Mouse (Mus musculus): ENCODE measurements around the gene Slc5a2. TPM values are rescaled to one million over a fixed set of nuclear protein-coding genes. Genes with fewer than 3 reads are reported as not detected.

The Slc5a2 gene
- polyA plus RNA-seq, 1 experiment from 2014 or later = 2.2 TPM

DNA sequence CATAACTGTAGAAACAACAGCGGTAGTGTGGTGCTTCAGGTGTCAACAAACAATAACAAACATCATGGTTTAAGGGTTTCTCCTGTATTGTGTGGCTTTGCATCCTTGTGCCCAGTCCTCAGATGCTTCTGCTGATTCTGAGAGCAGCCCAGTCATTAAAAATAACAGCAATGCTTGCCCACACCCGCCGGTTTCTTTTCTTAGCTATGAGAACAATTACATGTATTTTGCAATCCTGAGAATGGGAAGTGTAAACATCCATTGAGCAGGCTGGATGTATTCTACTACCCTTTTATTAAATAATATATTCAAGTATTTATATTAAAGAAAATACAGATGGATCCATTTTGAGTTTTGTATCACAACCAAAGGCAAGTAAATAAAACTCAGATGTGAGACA is 36.7 kb downstream of the Slc5a2 start:
- no peaks in the 10 kb centered on the region for H3K36me3 ChIP-seq (ENCODE audit: control insufficient read depth, insufficient read depth, low read length)
- H3K4me3 ChIP-seq (ENCODE audit: low read length) = no peak overlapping the region
- no peak overlapping the region for H3K9ac ChIP-seq (ENCODE audit: low read depth, low read length)
- no peak for ATAC-seq (ENCODE audit: low FRiP score, low TSS enrichment)
- peaks cover 9% of the 10 kb centered on the region; the same call in 1 of the 2 replicates for H3K4me1 ChIP-seq (ENCODE audit: control insufficient read depth, insufficient read depth, low read length)
- H3K4me2 ChIP-seq (replicated peaks; ENCODE audit: low read depth, low read length) = no peak overlapping the region
- H3K27ac ChIP-seq (ENCODE audit: low read depth, low read length) = no peak overlapping the region
- no peaks in the 10 kb centered on the region for H3K27me3 ChIP-seq (ENCODE audit: control insufficient read depth, insufficient read depth, low read length)
- no peaks in the 10 kb centered on the region for H3K9me3 ChIP-seq (ENCODE audit: control insufficient read depth, low read length)
- 82% methylated on average over 3 of the region's 3 CpGs for WGBS

- H3K9me3 ChIP-seq (ENCODE audit: control insufficient read depth, low read length) = no peaks in the 10 kb centered on the region
- H3K9ac ChIP-seq (ENCODE audit: low read depth, low read length) = no peak overlapping the region; the same call in 1 of the 2 replicates
- no peak for ATAC-seq (ENCODE audit: low FRiP score, low TSS enrichment)
- no peaks in the 10 kb centered on the region for H3K36me3 ChIP-seq (ENCODE audit: control insufficient read depth, insufficient read depth, low read length)
- WGBS = 47% methylated on average over 6 of the region's 6 CpGs
- H3K4me1 ChIP-seq (ENCODE audit: control insufficient read depth, insufficient read depth, low read length) = peaks cover 7% of the 10 kb centered on the region; the same call in 1 of the 2 replicates
- no peak overlapping the region for H3K4me2 ChIP-seq (replicated peaks; ENCODE audit: low read depth, low read length)
- H3K4me3 ChIP-seq (ENCODE audit: low read length) = no peak overlapping the region
- no peaks in the 10 kb centered on the region for H3K27me3 ChIP-seq (ENCODE audit: control insufficient read depth, insufficient read depth, low read length)
- no peak overlapping the region for H3K27ac ChIP-seq (ENCODE audit: low read depth, low read length)
These were observed 38.7 kb downstream of the Slc5a2 start for GRCm38 (mm10) chr7:128304198-128304597.

DNA sequence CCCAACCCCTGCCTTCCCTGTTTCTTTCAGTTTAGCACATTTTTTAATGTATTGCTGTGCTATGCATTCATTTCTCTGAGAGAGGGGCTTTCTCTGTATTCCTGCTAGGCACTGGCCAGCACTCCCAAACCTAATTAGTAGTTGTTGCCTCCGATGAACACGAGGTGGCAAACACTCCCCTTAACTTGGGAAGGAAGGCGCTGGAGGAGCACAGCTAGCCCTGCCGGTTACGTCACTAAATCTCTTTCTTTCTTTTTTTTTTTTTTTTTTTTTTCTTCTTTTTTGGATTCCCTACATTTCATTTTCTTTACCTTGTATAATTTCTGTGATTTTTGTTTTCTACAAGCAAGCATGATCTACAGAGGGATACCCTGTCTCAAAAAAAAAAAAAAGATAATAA is 39.5 kb downstream of the Slc5a2 start:
- Histone ChIP-seq H3K4me3 (ENCODE audit: low read length) (no peak overlapping the region), H3K27ac (ENCODE audit: low read depth, low read length) (no peak overlapping the region), H3K36me3 (ENCODE audit: control insufficient read depth, insufficient read depth, low read length) (no peaks in the 10 kb centered on the region), H3K9ac (ENCODE audit: low read depth, low read length) (no peak overlapping the region), H3K4me2 (replicated peaks; ENCODE audit: low read depth, low read length) (no peak overlapping the region), H3K9me3 (ENCODE audit: control insufficient read depth, low read length) (no peaks in the 10 kb centered on the region), H3K27me3 (ENCODE audit: control insufficient read depth, insufficient read depth, low read length) (no peaks in the 10 kb centered on the region), H3K4me1 (ENCODE audit: control insufficient read depth, insufficient read depth, low read length) (peaks cover 13% of the 10 kb centered on the region)
- 4% methylated on average over 5 of the region's 5 CpGs for WGBS
- ATAC-seq (ENCODE audit: low FRiP score, low TSS enrichment) = peak; percentile 75; the same call in 1 of the 2 replicates

DNA sequence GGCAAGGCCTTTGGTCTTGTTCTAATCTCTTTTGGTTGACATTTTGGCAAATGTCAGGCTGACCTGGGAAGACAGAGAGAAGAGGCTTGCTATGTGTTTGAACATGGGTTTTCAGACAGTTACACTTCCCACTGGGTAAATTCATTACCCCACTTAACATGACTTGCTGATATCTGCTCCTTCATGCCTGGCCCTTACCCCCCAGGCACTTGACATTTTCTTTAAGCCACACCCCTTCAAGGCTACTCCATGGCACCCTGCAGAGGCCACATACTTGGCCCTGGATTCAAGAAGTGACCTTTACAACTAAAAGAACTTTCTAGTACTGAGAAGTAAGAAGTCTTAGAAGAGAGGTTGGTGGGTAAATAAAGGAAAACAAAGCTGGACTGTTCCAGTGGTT is 42.4 kb downstream of the Slc5a2 start:
- H3K4me1 ChIP-seq (ENCODE audit: control insufficient read depth, insufficient read depth, low read length) = peaks cover 24% of the 10 kb centered on the region
- no peaks in the 10 kb centered on the region for H3K27me3 ChIP-seq (ENCODE audit: control insufficient read depth, insufficient read depth, low read length)
- no peak overlapping the region for H3K9ac ChIP-seq (ENCODE audit: low read depth, low read length)
- no peaks in the 10 kb centered on the region for H3K36me3 ChIP-seq (ENCODE audit: control insufficient read depth, insufficient read depth, low read length)
- no peak for ATAC-seq (ENCODE audit: low FRiP score, low TSS enrichment)
- H3K27ac ChIP-seq (ENCODE audit: low read depth, low read length) = no peak overlapping the region
- no peak overlapping the region for H3K4me3 ChIP-seq (ENCODE audit: low read length)
- H3K9me3 ChIP-seq (ENCODE audit: control insufficient read depth, low read length) = no peaks in the 10 kb centered on the region
- no peak overlapping the region for H3K4me2 ChIP-seq (replicated peaks; ENCODE audit: low read depth, low read length)

DNA sequence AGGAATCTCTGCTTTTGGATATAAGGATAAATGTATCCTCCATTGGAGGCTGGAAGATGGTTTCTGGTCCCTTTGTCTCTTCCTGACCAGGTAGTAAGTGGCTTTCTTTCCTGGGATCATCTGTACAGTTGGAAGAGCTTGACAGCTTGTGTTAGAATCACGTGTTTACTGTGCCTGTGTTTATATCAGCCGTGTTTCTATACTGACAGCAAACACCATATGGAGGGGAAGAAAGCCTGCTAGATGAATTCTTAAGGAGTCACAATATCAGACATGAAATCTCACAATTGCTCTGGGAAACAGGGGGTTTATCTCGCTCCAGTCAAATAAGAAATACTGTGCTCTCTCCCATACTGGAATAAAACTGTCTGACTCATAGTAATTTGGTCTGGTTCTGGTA is 43.8 kb downstream of the Slc5a2 start:
- 34% methylated on average over 3 of the region's 3 CpGs for WGBS
- Histone ChIP-seq H3K36me3 (ENCODE audit: control insufficient read depth, insufficient read depth, low read length) (no peaks in the 10 kb centered on the region), H3K9me3 (ENCODE audit: control insufficient read depth, low read length) (no peaks in the 10 kb centered on the region), H3K4me1 (ENCODE audit: control insufficient read depth, insufficient read depth, low read length) (peaks cover 20% of the 10 kb centered on the region), H3K4me3 (ENCODE audit: low read length) (no peak overlapping the region), H3K9ac (ENCODE audit: low read depth, low read length) (no peak overlapping the region), H3K27ac (ENCODE audit: low read depth, low read length) (no peak overlapping the region), H3K4me2 (replicated peaks; ENCODE audit: low read depth, low read length) (no peak overlapping the region), H3K27me3 (ENCODE audit: control insufficient read depth, insufficient read depth, low read length) (no peaks in the 10 kb centered on the region)
- ATAC-seq (ENCODE audit: low FRiP score, low TSS enrichment) = no peak

GRCm38 (mm10) chr7:128309776-128310175 is 44.3 kb downstream of the Slc5a2 start:
- no peak overlapping the region for H3K4me3 ChIP-seq (ENCODE audit: low read length)
- 39% methylated on average over 1 of the region's 1 CpGs for WGBS
- no peaks in the 10 kb centered on the region for H3K27me3 ChIP-seq (ENCODE audit: control insufficient read depth, insufficient read depth, low read length)
- no peak overlapping the region for H3K4me2 ChIP-seq (replicated peaks; ENCODE audit: low read depth, low read length)
- no peak overlapping the region for H3K9ac ChIP-seq (ENCODE audit: low read depth, low read length)
- H3K36me3 ChIP-seq (ENCODE audit: control insufficient read depth, insufficient read depth, low read length) = no peaks in the 10 kb centered on the region
- H3K9me3 ChIP-seq (ENCODE audit: control insufficient read depth, low read length) = no peaks in the 10 kb centered on the region
- peaks cover 20% of the 10 kb centered on the region for H3K4me1 ChIP-seq (ENCODE audit: control insufficient read depth, insufficient read depth, low read length)
- no peak overlapping the region for H3K27ac ChIP-seq (ENCODE audit: low read depth, low read length)
- ATAC-seq (ENCODE audit: low FRiP score, low TSS enrichment) = no peak

GRCm38 (mm10) chr7:128310229-128310688 is 44.8 kb downstream of the Slc5a2 start:
- Histone ChIP-seq H3K4me2 (replicated peaks; ENCODE audit: low read depth, low read length) (no peak overlapping the region), H3K4me1 (ENCODE audit: control insufficient read depth, insufficient read depth, low read length) (peaks cover 20% of the 10 kb centered on the region), H3K9me3 (ENCODE audit: control insufficient read depth, low read length) (no peaks in the 10 kb centered on the region), H3K27me3 (ENCODE audit: control insufficient read depth, insufficient read depth, low read length) (no peaks in the 10 kb centered on the region), H3K36me3 (ENCODE audit: control insufficient read depth, insufficient read depth, low read length) (no peaks in the 10 kb centered on the region), H3K9ac (ENCODE audit: low read depth, low read length) (no peak overlapping the region), H3K27ac (ENCODE audit: low read depth, low read length) (no peak overlapping the region), H3K4me3 (ENCODE audit: low read length) (no peak overlapping the region)
- no peak for ATAC-seq (ENCODE audit: low FRiP score, low TSS enrichment)
- 60% methylated on average over 8 of the region's 8 CpGs for WGBS

DNA sequence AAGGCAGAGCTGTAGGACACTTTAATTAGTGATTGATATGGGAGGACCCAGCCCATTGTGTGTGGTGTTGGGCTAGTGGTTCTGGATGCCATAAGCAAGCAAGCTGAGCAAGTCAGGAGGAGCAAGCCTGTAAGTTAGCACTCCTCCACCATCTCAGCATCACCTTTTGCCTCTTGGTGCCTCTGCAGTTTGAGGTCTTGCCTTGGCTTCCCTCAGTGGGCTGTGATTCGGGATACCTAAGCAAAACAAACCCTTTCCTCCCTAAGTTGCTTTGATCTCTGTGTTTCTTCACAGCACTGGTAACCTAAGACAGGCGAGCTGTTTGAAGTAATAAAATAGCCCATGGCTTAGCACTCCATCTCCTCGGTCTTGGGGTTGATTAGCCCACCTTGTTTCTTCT is 45.8 kb downstream of the Slc5a2 start:
- peak overlapping the region; percentile 14; the same call in 1 of the 2 replicates for H3K27ac ChIP-seq (ENCODE audit: low read depth, low read length)
- H3K9ac ChIP-seq (ENCODE audit: low read depth, low read length) = no peak overlapping the region
- peaks cover 20% of the 10 kb centered on the region for H3K4me1 ChIP-seq (ENCODE audit: control insufficient read depth, insufficient read depth, low read length)
- 17% methylated on average over 3 of the region's 3 CpGs for WGBS
- ATAC-seq (ENCODE audit: low FRiP score, low TSS enrichment) = peak; percentile 67
- H3K36me3 ChIP-seq (ENCODE audit: control insufficient read depth, insufficient read depth, low read length) = no peaks in the 10 kb centered on the region
- H3K27me3 ChIP-seq (ENCODE audit: control insufficient read depth, insufficient read depth, low read length) = no peaks in the 10 kb centered on the region
- no peak overlapping the region for H3K4me3 ChIP-seq (ENCODE audit: low read length)
- H3K4me2 ChIP-seq (replicated peaks; ENCODE audit: low read depth, low read length) = no peak overlapping the region
- H3K9me3 ChIP-seq (ENCODE audit: control insufficient read depth, low read length) = no peaks in the 10 kb centered on the region

GRCm38 (mm10) chr7:128311811-128312210 is 46.4 kb downstream of the Slc5a2 start:
- H3K27ac ChIP-seq (ENCODE audit: low read depth, low read length) = peak overlapping the region; percentile 14; the same call in 1 of the 2 replicates
- H3K9me3 ChIP-seq (ENCODE audit: control insufficient read depth, low read length) = no peaks in the 10 kb centered on the region
- ATAC-seq (ENCODE audit: low FRiP score, low TSS enrichment) = peak; percentile 25; the same call in 1 of the 2 replicates
- no peaks in the 10 kb centered on the region for H3K27me3 ChIP-seq (ENCODE audit: control insufficient read depth, insufficient read depth, low read length)
- H3K36me3 ChIP-seq (ENCODE audit: control insufficient read depth, insufficient read depth, low read length) = no peaks in the 10 kb centered on the region
- H3K4me3 ChIP-seq (ENCODE audit: low read length) = no peak overlapping the region
- H3K9ac ChIP-seq (ENCODE audit: low read depth, low read length) = no peak overlapping the region
- no peak overlapping the region for H3K4me2 ChIP-seq (replicated peaks; ENCODE audit: low read depth, low read length)
- whole genome bisulfite sequencing = 25% methylated on average over 8 of the region's 8 CpGs
- peaks cover 20% of the 10 kb centered on the region for H3K4me1 ChIP-seq (ENCODE audit: control insufficient read depth, insufficient read depth, low read length)

All from kidney, embryonic 14.5 days (tissue).